Mouse (Mus musculus) MEL (cell line): Measurements from ENCODE around the gene Nexn. TPM values are rescaled to one million over a fixed set of nuclear protein-coding genes. Genes with fewer than 3 reads are reported as not detected.

ENCODE experiments used
- DNase-seq: peaks from one replicate; pipeline ENCODE4 v3.0.0; 2011; ENCODE audit warnings: low read depth, low spot score
- H3K27ac ChIP-seq: 2 replicates; pipeline ENCODE4 v1.5.1; 2012; ENCODE audit warnings: low read depth, mild to moderate bottlenecking, control low read depth, low read length, moderate library complexity; ENCODE audit not compliant: control insufficient read depth
- H3K27me3 ChIP-seq, 2 experiments: fragments of 150-350 bp in 1 of 2; sonication (generic) in 1 of 2; 2 replicates each; pipeline ENCODE4 v1.6.1; 2012; ENCODE audit warnings: low read length in 2 of 2, mild to moderate bottlenecking in 2 of 2, improper control_type of control experiment in 1 of 2, moderate library complexity in 1 of 2; ENCODE audit not compliant: insufficient read depth in 2 of 2, control insufficient read depth in 1 of 2
- H3K36me3 ChIP-seq, 2 experiments: 2 replicates each; pipeline ENCODE4 v1.6.1; 2012 to 2014; ENCODE audit warnings: low read length in 2 of 2, improper control_type of control experiment in 1 of 2, inconsistent platforms in 1 of 2, mild to moderate bottlenecking in 1 of 2; ENCODE audit not compliant: insufficient read depth in 2 of 2, control insufficient read depth in 1 of 2
- H3K4me1 ChIP-seq, 2 experiments: fragments of 150-350 bp in 1 of 2; sonication (generic) in 1 of 2; 2 replicates each; pipeline ENCODE4 v1.6.1; 2012; ENCODE audit warnings: low read length in 2 of 2, improper control_type of control experiment in 1 of 2, mild to moderate bottlenecking in 1 of 2; ENCODE audit not compliant: insufficient read depth in 2 of 2, control insufficient read depth in 1 of 2
- H3K4me3 ChIP-seq, 2 experiments: fragments of 150-350 bp in 1 of 2; sonication (generic) in 1 of 2; 2 replicates each; pipeline ENCODE4 v1.5.1; 2012; ENCODE audit warnings: low read depth in 2 of 2, low read length in 2 of 2, mild to moderate bottlenecking in 2 of 2, moderate library complexity in 2 of 2, control low read depth in 1 of 2, improper control_type of control experiment in 1 of 2; ENCODE audit not compliant: control insufficient read depth in 1 of 2, insufficient read depth in 1 of 2
- H3K79me2 ChIP-seq: 2 replicates; pipeline ENCODE4 v1.6.1; 2012; ENCODE audit warnings: mild to moderate bottlenecking, low read length, moderate library complexity; ENCODE audit not compliant: control insufficient read depth, poor library complexity, insufficient read depth
- H3K9ac ChIP-seq: 2 replicates; pipeline ENCODE4 v1.6.1; 2012; ENCODE audit warnings: low read depth, mild to moderate bottlenecking, control low read depth, low read length, moderate library complexity; ENCODE audit not compliant: control insufficient read depth, poor library complexity, severe bottlenecking
- H3K9me3 ChIP-seq: fragments of 150-350 bp; sonication (generic); replicated peaks from 2 replicates; pipeline ENCODE4 v1.6.1; 2012; ENCODE audit warnings: mild to moderate bottlenecking, low read length, improper control_type of control experiment, moderate library complexity; ENCODE audit not compliant: insufficient read depth
- BHLHE40 ChIP-seq: IDR thresholded peaks from 2 replicates; pipeline ENCODE4 v1.6.1; 2012; ENCODE audit warnings: low read depth, mild to moderate bottlenecking, inconsistent platforms, low read length, improper control_type of control experiment, borderline replicate concordance
- CHD1 ChIP-seq: IDR thresholded peaks from 2 replicates; pipeline ENCODE4 v1.6.1; 2012; ENCODE audit warnings: low read depth, mild to moderate bottlenecking, inconsistent platforms, low read length, improper control_type of control experiment
- CHD2 ChIP-seq: IDR thresholded peaks from 2 replicates; pipeline ENCODE4 v1.6.1; 2011; ENCODE audit warnings: low read length, improper control_type of control experiment
- CTCF ChIP-seq, 3 experiments: IDR thresholded peaks in 2 of 3; conservative IDR thresholded peaks in 1 of 3; 2 replicates each; pipeline ENCODE4 v1.5.1; 2011 to 2012; ENCODE audit warnings: low read length in 3 of 3, low read depth in 2 of 3, mild to moderate bottlenecking in 2 of 3, improper control_type of control experiment in 1 of 3, inconsistent platforms in 1 of 3, mixed read lengths in 1 of 3, moderate library complexity in 1 of 3; ENCODE audit not compliant: control insufficient read depth in 1 of 3, insufficient read depth in 1 of 3, poor library complexity in 1 of 3, severe bottlenecking in 1 of 3
- E2F4 ChIP-seq: IDR thresholded peaks from 2 replicates; pipeline ENCODE4 v1.6.1; 2011; ENCODE audit warnings: low read depth, low read length, improper control_type of control experiment, borderline replicate concordance
- EP300 ChIP-seq, 2 experiments: IDR thresholded peaks; 2 replicates each; pipeline ENCODE4 v1.6.1; 2011; ENCODE audit warnings: improper control_type of control experiment in 2 of 2, low read length in 2 of 2, low read depth in 1 of 2, mild to moderate bottlenecking in 1 of 2
- ETS1 ChIP-seq: IDR thresholded peaks from 2 replicates; pipeline ENCODE4 v1.6.1; 2012; ENCODE audit warnings: low read depth, mild to moderate bottlenecking, inconsistent platforms, low read length, improper control_type of control experiment, moderate library complexity
- GATA1 ChIP-seq: IDR thresholded peaks from 2 replicates; pipeline ENCODE4 v1.6.1; 2011; ENCODE audit warnings: low read depth, low read length, improper control_type of control experiment
- HCFC1 ChIP-seq: IDR thresholded peaks from 2 replicates; pipeline ENCODE4 v1.6.1; 2012; ENCODE audit warnings: low read depth, mild to moderate bottlenecking, inconsistent platforms, low read length, improper control_type of control experiment, moderate library complexity
- JUND ChIP-seq: IDR thresholded peaks from 2 replicates; pipeline ENCODE4 v1.6.1; 2011; ENCODE audit warnings: low read depth, mild to moderate bottlenecking, improper control_type of control experiment, low read length
- KAT2A ChIP-seq: conservative IDR thresholded peaks from 2 replicates; pipeline ENCODE4 v1.6.1; 2012; ENCODE audit warnings: low read depth, low read length, improper control_type of control experiment, inconsistent platforms
- MAFK ChIP-seq: IDR thresholded peaks from 2 replicates; pipeline ENCODE4 v1.6.1; 2011; ENCODE audit warnings: low read depth, mild to moderate bottlenecking, low read length, improper control_type of control experiment, borderline replicate concordance
- MAX ChIP-seq: IDR thresholded peaks from 2 replicates; pipeline ENCODE4 v1.6.1; 2011; ENCODE audit warnings: low read length, improper control_type of control experiment
- MXI1 ChIP-seq: IDR thresholded peaks from 2 replicates; pipeline ENCODE4 v1.6.1; 2011; ENCODE audit warnings: mild to moderate bottlenecking, low read depth, low read length, improper control_type of control experiment
- MYB ChIP-seq: IDR thresholded peaks from 2 replicates; pipeline ENCODE4 v1.6.1; 2011; ENCODE audit warnings: mild to moderate bottlenecking, low read depth, low read length, improper control_type of control experiment
- MYC ChIP-seq: IDR thresholded peaks from 2 replicates; pipeline ENCODE4 v1.6.1; 2011; ENCODE audit warnings: low read depth, mild to moderate bottlenecking, low read length, improper control_type of control experiment, moderate library complexity
- NELFE ChIP-seq: IDR thresholded peaks from 2 replicates; pipeline ENCODE4 v1.6.1; 2011; ENCODE audit warnings: low read depth, low read length, improper control_type of control experiment
- NRF1 ChIP-seq: IDR thresholded peaks from 2 replicates; pipeline ENCODE4 v1.6.1; 2014; ENCODE audit warnings: low read depth, mild to moderate bottlenecking, inconsistent platforms, low read length, improper control_type of control experiment, moderate library complexity; ENCODE audit not compliant: poor library complexity, insufficient read depth, severe bottlenecking
- POLR2A ChIP-seq, 2 experiments: IDR thresholded peaks; 2 replicates each; pipeline ENCODE4 v1.6.1; 2011 to 2012; ENCODE audit warnings: low read length in 2 of 2, mild to moderate bottlenecking in 2 of 2, control low read depth in 1 of 2, improper control_type of control experiment in 1 of 2, low read depth in 1 of 2, moderate library complexity in 1 of 2; ENCODE audit not compliant: control insufficient read depth in 1 of 2, insufficient read depth in 1 of 2, poor library complexity in 1 of 2
- POLR2AphosphoS2 ChIP-seq: IDR thresholded peaks from 2 replicates; pipeline ENCODE4 v1.6.1; 2011; ENCODE audit warnings: low read length, improper control_type of control experiment
- POLR2AphosphoS5 ChIP-seq: IDR thresholded peaks from 2 replicates; pipeline ENCODE4 v1.6.1; 2012; ENCODE audit warnings: low read depth, borderline replicate concordance, mild to moderate bottlenecking, inconsistent platforms, low read length, moderate library complexity, mixed read lengths
- RAD21 ChIP-seq: IDR thresholded peaks from 2 replicates; pipeline ENCODE4 v1.6.1; 2011; ENCODE audit warnings: mild to moderate bottlenecking, low read depth, low read length, improper control_type of control experiment
- RCOR1 ChIP-seq: IDR thresholded peaks from 2 replicates; pipeline ENCODE4 v1.6.1; 2012; ENCODE audit warnings: low read depth, mild to moderate bottlenecking, inconsistent platforms, low read length, improper control_type of control experiment
- SIN3A ChIP-seq: IDR thresholded peaks from 2 replicates; pipeline ENCODE4 v1.6.1; 2012; ENCODE audit warnings: low read length, improper control_type of control experiment, inconsistent platforms
- SMC3 ChIP-seq: IDR thresholded peaks from 2 replicates; pipeline ENCODE4 v1.6.1; 2011; ENCODE audit warnings: low read depth, low read length, improper control_type of control experiment
- TAL1 ChIP-seq: IDR thresholded peaks from 2 replicates; pipeline ENCODE4 v1.6.1; 2012; ENCODE audit warnings: mild to moderate bottlenecking, inconsistent platforms, low read length, moderate library complexity, mixed read lengths
- TBP ChIP-seq: IDR thresholded peaks from 2 replicates; pipeline ENCODE4 v1.8.0; 2011; ENCODE audit warnings: low read depth, low read length, improper control_type of control experiment
- TCF12 ChIP-seq: IDR thresholded peaks from 2 replicates; pipeline ENCODE4 v1.6.1; 2014; ENCODE audit warnings: low read depth, mild to moderate bottlenecking, inconsistent platforms, low read length, improper control_type of control experiment, moderate library complexity
- UBTF ChIP-seq: IDR thresholded peaks from 2 replicates; pipeline ENCODE4 v1.6.1; 2012; ENCODE audit warnings: low read depth, mild to moderate bottlenecking, inconsistent platforms, low read length, improper control_type of control experiment, moderate library complexity, borderline replicate concordance; ENCODE audit not compliant: insufficient read depth
- USF1 ChIP-seq: IDR thresholded peaks from 2 replicates; pipeline ENCODE4 v1.6.1; 2014; ENCODE audit warnings: low read depth, mild to moderate bottlenecking, inconsistent platforms, low read length, improper control_type of control experiment, moderate library complexity
- USF2 ChIP-seq, 2 experiments: IDR thresholded peaks; 2 replicates each; pipeline ENCODE4 v1.6.1; 2011 to 2012; ENCODE audit warnings: improper control_type of control experiment in 2 of 2, low read length in 2 of 2, borderline replicate concordance in 1 of 2, inconsistent platforms in 1 of 2, low read depth in 1 of 2, mild to moderate bottlenecking in 1 of 2; ENCODE audit not compliant: insufficient read depth in 1 of 2
- ZC3H11A ChIP-seq: IDR thresholded peaks from 2 replicates; pipeline ENCODE4 v1.6.1; 2012; ENCODE audit warnings: low read depth, mild to moderate bottlenecking, inconsistent platforms, low read length, improper control_type of control experiment
- ZNF384 ChIP-seq: IDR thresholded peaks from 2 replicates; pipeline ENCODE4 v1.6.1; 2012; ENCODE audit warnings: low read depth, mild to moderate bottlenecking, inconsistent platforms, low read length, improper control_type of control experiment
- polyA plus RNA-seq, 2 experiments: library from polyadenylated mRNA; stranded (reverse) in 1 of 2; unstranded in 1 of 2; fragments of >175 nt in 1 of 2; fragments of >200 nt in 1 of 2; gene quantifications; 2 replicates each; pipeline versions ENCODE4 v1.2.1 to v1.2.4; 2012; ENCODE audit warnings: low replicate concordance in 2 of 2, low read depth in 1 of 2; ENCODE audit not compliant: insufficient read length in 2 of 2, insufficient read depth in 1 of 2, missing spikeins in 1 of 2
- total RNA-seq: library from RNA; depleted of rRNA; stranded (reverse); fragments of 300-350 nt; gene quantifications from 2 replicates; pipeline ENCODE4 v1.2.3, GENCODE M21; 2012

Gene Nexn
- total and polyA plus RNA-seq, 3 experiments = 0.19 to 0.96 TPM; not detected in 1

DNA sequence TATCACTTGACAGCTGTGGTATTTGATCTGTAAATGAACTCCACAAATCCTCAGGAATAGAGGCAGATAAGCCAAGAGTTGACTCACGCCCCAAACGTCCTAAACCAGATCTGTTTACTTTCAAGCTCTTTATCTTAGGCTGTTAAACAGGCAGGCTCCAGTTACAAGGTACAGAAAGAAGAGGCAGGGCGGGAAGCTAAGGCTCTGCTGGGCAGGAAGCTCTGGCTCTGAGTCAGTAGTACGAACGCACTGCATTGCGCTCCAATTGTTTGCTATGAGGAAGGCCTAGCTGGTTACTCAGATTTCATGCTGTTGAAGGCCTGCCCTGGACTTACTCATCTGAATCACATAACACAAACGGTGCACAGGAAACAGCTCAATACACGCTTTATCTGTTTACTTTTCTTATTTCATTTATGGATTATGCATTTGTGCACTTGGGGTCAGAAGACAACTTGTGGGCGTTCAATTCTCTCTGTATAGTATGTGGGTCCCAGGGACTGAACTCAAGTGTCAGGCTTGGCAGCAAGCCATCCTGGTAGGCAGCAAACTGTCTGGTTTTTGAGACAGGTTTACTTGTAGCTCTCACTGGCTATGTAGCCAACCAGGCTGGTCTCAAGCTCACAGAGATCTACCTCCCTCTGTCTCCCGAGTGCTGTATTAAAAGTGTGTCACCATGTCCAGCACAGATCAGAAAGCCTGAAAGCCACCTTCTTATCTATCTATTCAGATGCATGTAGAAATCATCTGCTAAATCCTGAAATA is 42.5 kb upstream of the Nexn start:
- peaks cover 0 to 19% of the 10 kb centered on the region in 2 experiments; a peak in 2 of 4 replicates for H3K36me3 ChIP-seq
- peaks cover 15 to 21% of the 10 kb centered on the region in 2 experiments for H3K4me1 ChIP-seq
- no peaks in the 10 kb centered on the region for H3K79me2 ChIP-seq
- no peaks in the 10 kb centered on the region for H3K9me3 ChIP-seq
- H3K27me3 ChIP-seq = no peaks in the 10 kb centered on the region
- peak; percentile 85 for DNase-seq
- H3K9ac ChIP-seq = peak overlapping the region; percentile 3; the same call in 1 of the 2 replicates
- peak overlapping the region; percentile 59 for H3K27ac ChIP-seq
- H3K4me3 ChIP-seq = no peak overlapping the region
- TF ChIP-seq ZC3H11A (0 out of 2 replicates have a peak, but pooled peaks have one; percentile 10), MYC (no peak), MAX (peak; percentile 30; the same call in 1 of the 2 replicates), RAD21 (no peak), CHD2 (no peak), MYB (peak; percentile 82), JUND (0 out of 2 replicates have a peak, but pooled peaks have one; percentile 19), RCOR1 (peak; percentile 88), UBTF (no peak), POLR2AphosphoS5 (no peak), MXI1 (peak; percentile 44), NELFE (no peak), CTCF (IDR thresholded peaks at IDR 0.05 in 2 of 3, conservative IDR thresholded peaks at IDR 0.05 in 1 of 3; ENCODE audit: control insufficient read depth in 1 of 3, insufficient read depth in 1 of 3, low read depth in 2 of 3, low read length in 3 of 3, poor library complexity in 1 of 3, severe bottlenecking in 1 of 3) (no peak), CHD1 (no peak), USF1 (no peak), EP300 (IDR thresholded peaks at IDR 0.05; ENCODE audit: low read depth in 1 of 2, low read length in 2 of 2) (peak; percentile 82 to 83), SIN3A (peak; percentile 60; the same call in 1 of the 2 replicates), HCFC1 (no peak), SMC3 (no peak), E2F4 (peak; percentile 89), ETS1 (peak; percentile 74), ZNF384 (no peak), USF2 (IDR thresholded peaks at IDR 0.05; ENCODE audit: borderline replicate concordance in 1 of 2, insufficient read depth in 1 of 2, low read depth in 1 of 2, low read length in 2 of 2) (no peak), POLR2A (IDR thresholded peaks at IDR 0.05; ENCODE audit: control insufficient read depth in 1 of 2, insufficient read depth in 1 of 2, low read depth in 1 of 2, low read length in 2 of 2, poor library complexity in 1 of 2) (no peak), NRF1 (no peak), TAL1 (peak; percentile 29), MAFK (no peak), TCF12 (peak; percentile 70), TBP (peak; percentile 42; the same call in 1 of the 2 replicates), BHLHE40 (peak; percentile 21; the same call in 1 of the 2 replicates), POLR2AphosphoS2 (no peak), GATA1 (peak; percentile 88), KAT2A (no peak)
- TF ChIP-seq, all 39 proteins: peak for 15
